Mouse (Mus musculus): Measurements from ENCODE around the gene Lrp6. TPM values are rescaled to one million over a fixed set of nuclear protein-coding genes. Genes with fewer than 3 reads are reported as not detected.
A peak's percentile ranks its signal among the peaks of the same experiment; 100 is the strongest.

Gene Lrp6
- polyA plus RNA-seq, 1 experiment from 2014 or later, result 20.8 TPM

GRCm38 (mm10) chr6:134599239-134599638 lies 32.5 kb upstream of the Lrp6 start:
- no peak overlapping the region for H3K9ac ChIP-seq
- H3K36me3 ChIP-seq, result no peaks in the 10 kb centered on the region
- H3K4me1 ChIP-seq (replicated peaks), result no peaks in the 10 kb centered on the region; the same call in 1 of the 2 replicates
- no peaks in the 10 kb centered on the region for H3K27me3 ChIP-seq
- WGBS, result 59% methylated on average over 1 of the region's 1 CpGs
- no peaks in the 10 kb centered on the region for H3K9me3 ChIP-seq
- ATAC-seq (ENCODE audit: low read depth), result no peak
- H3K4me3 ChIP-seq, result no peak overlapping the region
- no peak overlapping the region for H3K4me2 ChIP-seq
- H3K27ac ChIP-seq (replicated peaks), result no peak overlapping the region

GRCm38 (mm10) chr6:134597651-134598229 lies 31.0 kb upstream of the Lrp6 start:
- WGBS, result 91% methylated on average over 6 of the region's 6 CpGs
- H3K27ac ChIP-seq (replicated peaks), result no peak overlapping the region

GRCm38 (mm10) chr6:134594569-134595442 lies 28.0 kb upstream of the Lrp6 start:
- H3K9ac ChIP-seq, result no peak overlapping the region
- no peak overlapping the region for H3K4me2 ChIP-seq
- WGBS, result 86% methylated on average over 20 of the region's 21 CpGs

More at GRCm38 (mm10) chr6:134597651-134598229, 31.0 kb upstream of the Lrp6 start:
- H3K9me3 ChIP-seq, result no peaks in the 10 kb centered on the region
- H3K27me3 ChIP-seq, result no peaks in the 10 kb centered on the region
- no peaks in the 10 kb centered on the region; the same call in 1 of the 2 replicates for H3K4me1 ChIP-seq (replicated peaks)
- no peaks in the 10 kb centered on the region for H3K36me3 ChIP-seq
- H3K4me2 ChIP-seq, result no peak overlapping the region
- ATAC-seq (ENCODE audit: low read depth), result no peak
- H3K9ac ChIP-seq, result no peak overlapping the region
- no peak overlapping the region for H3K4me3 ChIP-seq

GRCm38 (mm10) chr6:134591614-134592013 lies 24.8 kb upstream of the Lrp6 start:
- ATAC-seq (ENCODE audit: low read depth), result no peak
- no peaks in the 10 kb centered on the region for H3K36me3 ChIP-seq
- H3K9me3 ChIP-seq, result no peaks in the 10 kb centered on the region
- H3K4me3 ChIP-seq, result no peak overlapping the region
- 85% methylated on average over 2 of the region's 2 CpGs for WGBS
- H3K9ac ChIP-seq, result no peak overlapping the region
- H3K4me1 ChIP-seq (replicated peaks), result no peaks in the 10 kb centered on the region
- no peak overlapping the region for H3K27ac ChIP-seq (replicated peaks)
- H3K4me2 ChIP-seq, result no peak overlapping the region
- H3K27me3 ChIP-seq, result no peaks in the 10 kb centered on the region

More at GRCm38 (mm10) chr6:134594569-134595442, 28.0 kb upstream of the Lrp6 start:
- H3K4me3 ChIP-seq, result no peak overlapping the region
- no peaks in the 10 kb centered on the region for H3K9me3 ChIP-seq
- no peak overlapping the region for H3K27ac ChIP-seq (replicated peaks)
- H3K36me3 ChIP-seq, result no peaks in the 10 kb centered on the region
- no peaks in the 10 kb centered on the region for H3K27me3 ChIP-seq
- ATAC-seq (ENCODE audit: low read depth), result no peak
- no peaks in the 10 kb centered on the region for H3K4me1 ChIP-seq (replicated peaks)

- no peak overlapping the region for H3K27ac ChIP-seq (replicated peaks)
- H3K9me3 ChIP-seq, result no peaks in the 10 kb centered on the region
- no peaks in the 10 kb centered on the region for H3K27me3 ChIP-seq
- no peak overlapping the region for H3K4me2 ChIP-seq
- H3K4me1 ChIP-seq (replicated peaks), result no peaks in the 10 kb centered on the region
- H3K4me3 ChIP-seq, result no peak overlapping the region
- no peaks in the 10 kb centered on the region for H3K36me3 ChIP-seq
- no peak for ATAC-seq (ENCODE audit: low read depth)
- 77% methylated on average over 5 of the region's 5 CpGs for WGBS
- no peak overlapping the region for H3K9ac ChIP-seq
Observed at GRCm38 (mm10) chr6:134586241-134586640, 19.5 kb upstream of the Lrp6 start.

- H3K4me3 ChIP-seq, result no peak overlapping the region
- no peak for ATAC-seq (ENCODE audit: low read depth)
- no peaks in the 10 kb centered on the region for H3K4me1 ChIP-seq (replicated peaks)
- H3K36me3 ChIP-seq, result no peaks in the 10 kb centered on the region
- no peak overlapping the region for H3K27ac ChIP-seq (replicated peaks)
- no peak overlapping the region for H3K9ac ChIP-seq
- no peak overlapping the region for H3K4me2 ChIP-seq
- WGBS, result 97% methylated on average over 2 of the region's 2 CpGs
- H3K9me3 ChIP-seq, result no peaks in the 10 kb centered on the region
- H3K27me3 ChIP-seq, result no peaks in the 10 kb centered on the region
Observed at GRCm38 (mm10) chr6:134584616-134585015, 17.9 kb upstream of the Lrp6 start.

- Histone ChIP-seq H3K4me2 (no peak overlapping the region), H3K27ac (replicated peaks) (no peak overlapping the region), H3K4me1 (replicated peaks) (no peaks in the 10 kb centered on the region), H3K9ac (no peak overlapping the region), H3K9me3 (no peaks in the 10 kb centered on the region), H3K27me3 (no peaks in the 10 kb centered on the region), H3K4me3 (no peak overlapping the region), H3K36me3 (no peaks in the 10 kb centered on the region)
- ATAC-seq (ENCODE audit: low read depth), result no peak
- WGBS, result 33% methylated on average over 5 of the region's 5 CpGs
Observed at GRCm38 (mm10) chr6:134582110-134582509, 15.3 kb upstream of the Lrp6 start.

- Histone ChIP-seq H3K27ac (replicated peaks) (no peak overlapping the region), H3K9me3 (no peaks in the 10 kb centered on the region), H3K27me3 (no peaks in the 10 kb centered on the region), H3K4me1 (replicated peaks) (no peaks in the 10 kb centered on the region), H3K4me3 (no peak overlapping the region), H3K36me3 (no peaks in the 10 kb centered on the region), H3K9ac (no peak overlapping the region), H3K4me2 (no peak overlapping the region)
- WGBS, result 94% methylated on average over 4 of the region's 4 CpGs
- no peak for ATAC-seq (ENCODE audit: low read depth)
Observed at GRCm38 (mm10) chr6:134579506-134579905, 12.7 kb upstream of the Lrp6 start.

GRCm38 (mm10) chr6:134578039-134578438 lies 11.3 kb upstream of the Lrp6 start:
- Histone ChIP-seq H3K27ac (replicated peaks) (no peak overlapping the region), H3K9me3 (no peaks in the 10 kb centered on the region), H3K27me3 (no peaks in the 10 kb centered on the region), H3K4me1 (replicated peaks) (no peaks in the 10 kb centered on the region), H3K4me3 (no peak overlapping the region), H3K36me3 (no peaks in the 10 kb centered on the region), H3K4me2 (no peak overlapping the region), H3K9ac (no peak overlapping the region)
- ATAC-seq (ENCODE audit: low read depth), result no peak
- WGBS, result 60% methylated on average over 6 of the region's 6 CpGs

GRCm38 (mm10) chr6:134575288-134575741 lies 8.6 kb upstream of the Lrp6 start:
- H3K4me3 ChIP-seq, result no peak overlapping the region

GRCm38 (mm10) chr6:134567986-134568556 lies 1.3 kb upstream of the Lrp6 start:
- 76% methylated on average over 5 of the region's 5 CpGs for WGBS
- Histone ChIP-seq H3K9me3 (no peaks in the 10 kb centered on the region), H3K36me3 (no peaks in the 10 kb centered on the region), H3K9ac (no peak overlapping the region), H3K4me2 (no peak overlapping the region), H3K27me3 (no peaks in the 10 kb centered on the region), H3K27ac (replicated peaks) (no peak overlapping the region; the same call in 1 of the 2 replicates), H3K4me3 (no peak overlapping the region), H3K4me1 (replicated peaks) (peaks cover 33% of the 10 kb centered on the region)
- ATAC-seq (ENCODE audit: low read depth), result no peak

More at GRCm38 (mm10) chr6:134575288-134575741, 8.6 kb upstream of the Lrp6 start:
- H3K9me3 ChIP-seq, result no peaks in the 10 kb centered on the region
- H3K27me3 ChIP-seq, result no peaks in the 10 kb centered on the region
- no peak overlapping the region for H3K27ac ChIP-seq (replicated peaks)
- no peak for ATAC-seq (ENCODE audit: low read depth)
- H3K4me2 ChIP-seq, result no peak overlapping the region
- H3K9ac ChIP-seq, result no peak overlapping the region
- H3K36me3 ChIP-seq, result no peaks in the 10 kb centered on the region
- no peaks in the 10 kb centered on the region for H3K4me1 ChIP-seq (replicated peaks)
- WGBS, result 70% methylated on average over 3 of the region's 3 CpGs

GRCm38 (mm10) chr6:134566248-134566817 lies 432 bp downstream of the Lrp6 start:
- Histone ChIP-seq H3K4me2 (peak overlapping the region; percentile 87), H3K27ac (replicated peaks) (peak overlapping the region; percentile 100), H3K4me1 (replicated peaks) (peaks cover 37% of the 10 kb centered on the region), H3K9ac (peak overlapping the region; percentile 98), H3K27me3 (no peaks in the 10 kb centered on the region), H3K4me3 (peak overlapping the region; percentile 96), H3K36me3 (no peaks in the 10 kb centered on the region), H3K9me3 (no peaks in the 10 kb centered on the region)
- WGBS, result 1% methylated on average over 54 of the region's 64 CpGs
- peak; percentile 76 for ATAC-seq (ENCODE audit: low read depth)

All from neural tube, embryonic 13.5 days (tissue).